Mouse (Mus musculus): ENCODE measurements around the gene Myo16.
A peak's percentile ranks its signal among the peaks of the same experiment; 100 is the strongest.

Gene Myo16

GRCm38 (mm10) chr8:10472371-10472770 is 318.7 kb downstream of the Myo16 start:
- DNase-seq (ENCODE audit: low read depth, low spot score) = no peak

DNA sequence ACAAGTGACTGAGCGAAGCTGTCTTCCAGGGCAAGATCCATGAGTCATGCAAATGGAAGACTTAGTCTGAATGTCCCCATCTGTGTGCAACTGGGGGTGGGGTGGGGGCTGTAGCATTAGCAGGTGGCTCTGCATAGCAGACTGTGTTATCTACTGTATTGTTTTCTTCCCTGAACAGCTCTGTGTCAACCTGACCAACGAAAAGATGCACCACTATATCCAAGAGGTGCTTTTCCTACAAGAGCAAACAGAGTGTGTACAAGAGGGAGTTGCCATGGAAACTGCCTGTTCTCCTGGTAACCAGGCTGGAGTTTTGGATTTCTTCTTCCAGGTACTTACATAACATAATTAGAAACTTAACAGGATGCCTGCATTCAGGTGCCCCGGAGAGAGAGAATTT is 320.7 kb downstream of the Myo16 start:
- DNase-seq (ENCODE audit: low read depth, low spot score) = no peak

GRCm38 (mm10) chr8:10479059-10479458 is 325.3 kb downstream of the Myo16 start:
- no peak for DNase-seq (ENCODE audit: low read depth, low spot score)

DNA sequence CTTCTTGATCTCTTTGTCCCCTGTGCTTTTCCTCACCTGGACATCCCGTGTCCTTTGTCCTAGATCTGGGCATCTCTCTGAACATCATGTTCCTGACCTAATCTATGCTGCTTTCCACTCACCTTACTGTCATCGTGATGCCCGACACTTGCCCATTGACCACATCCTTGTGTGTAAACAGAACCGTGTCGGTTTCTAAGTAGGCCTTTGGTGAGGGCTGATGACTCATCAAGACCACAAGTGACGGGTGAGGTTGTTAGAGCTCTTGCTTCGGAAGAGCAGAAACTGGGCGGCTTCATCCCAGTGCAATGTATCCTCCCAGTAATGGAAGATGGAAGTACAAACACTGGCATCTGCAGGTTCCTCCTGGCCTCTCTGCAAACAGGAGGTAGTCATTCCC is 327.1 kb downstream of the Myo16 start:
- DNase-seq (ENCODE audit: low read depth, low spot score) = no peak

DNA sequence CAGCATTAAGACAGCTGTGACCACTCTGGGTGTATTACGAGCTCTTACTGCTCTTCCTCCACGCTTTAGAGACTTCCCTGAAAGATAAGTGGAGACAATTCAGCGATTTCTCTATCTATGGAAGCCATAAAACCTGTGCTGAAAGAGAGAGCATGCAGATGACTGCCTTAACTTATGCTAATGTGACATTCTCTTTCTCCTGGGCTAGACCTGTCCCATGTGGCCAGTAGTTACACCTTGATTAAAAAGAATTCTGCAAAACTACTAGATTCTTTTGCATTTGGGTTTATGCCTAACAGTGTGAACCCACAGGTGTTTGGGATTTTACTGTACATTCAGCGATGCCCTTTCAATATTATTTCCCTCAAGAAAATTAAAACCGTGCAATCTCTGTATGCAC is 328.4 kb downstream of the Myo16 start:
- no peak for DNase-seq (ENCODE audit: low read depth, low spot score)

- no peak for DNase-seq (ENCODE audit: low read depth, low spot score)
Observed at GRCm38 (mm10) chr8:10482880-10483279, 329.2 kb downstream of the Myo16 start.

DNA sequence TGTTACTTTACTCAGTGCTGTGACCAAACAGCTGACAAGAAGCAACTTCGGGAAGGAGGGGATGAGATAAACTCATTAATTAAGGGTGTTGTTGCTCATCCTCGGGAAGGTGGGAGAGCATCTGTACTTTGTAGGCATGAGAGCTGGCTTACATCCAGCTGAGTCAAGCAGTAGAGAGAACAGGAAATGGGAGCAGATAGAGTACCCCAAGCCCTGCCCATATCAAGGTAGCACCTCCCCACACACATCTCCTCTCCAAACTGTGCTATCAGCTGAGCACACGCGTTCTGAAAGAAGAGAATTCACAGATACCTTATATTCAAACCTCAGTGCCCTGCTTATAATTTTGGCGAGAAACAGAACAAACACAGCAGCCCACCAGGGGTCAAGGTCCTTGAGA is 330.1 kb downstream of the Myo16 start:
- no peak for DNase-seq (ENCODE audit: low read depth, low spot score)

DNA sequence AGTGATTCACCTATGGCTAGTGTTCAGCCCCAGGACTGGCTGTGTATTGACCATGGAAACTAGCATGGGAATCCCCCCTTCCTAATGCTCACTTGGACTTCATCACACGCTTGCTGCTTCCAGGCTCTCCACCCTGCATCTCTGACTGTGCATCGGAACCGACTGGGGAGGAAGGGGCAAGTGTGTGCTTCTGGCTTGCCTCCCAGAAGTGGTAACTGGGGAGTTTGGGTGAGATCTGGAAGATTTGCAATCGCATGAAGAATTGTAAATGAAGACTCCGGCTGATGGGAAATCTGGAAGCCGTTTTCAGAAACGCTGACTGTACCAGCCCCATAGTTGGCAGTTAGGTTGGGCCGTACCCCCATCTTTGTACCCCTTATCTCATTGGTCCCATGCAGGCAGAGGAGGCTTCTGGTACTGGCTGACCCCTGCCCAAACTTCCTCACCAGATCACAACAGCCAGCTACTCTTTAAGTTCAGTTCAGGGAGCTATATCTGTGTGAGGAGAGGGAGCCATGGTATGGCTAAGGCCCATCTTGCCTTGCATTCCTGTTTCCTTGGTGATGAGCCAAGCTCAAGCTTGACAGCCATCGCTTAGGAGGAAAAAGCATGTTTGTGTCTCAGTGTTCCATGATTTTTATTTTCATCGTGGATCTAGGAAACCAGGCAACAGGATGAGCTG is 336.2 kb downstream of the Myo16 start:
- no peak for DNase-seq (ENCODE audit: low read depth, low spot score)

DNA sequence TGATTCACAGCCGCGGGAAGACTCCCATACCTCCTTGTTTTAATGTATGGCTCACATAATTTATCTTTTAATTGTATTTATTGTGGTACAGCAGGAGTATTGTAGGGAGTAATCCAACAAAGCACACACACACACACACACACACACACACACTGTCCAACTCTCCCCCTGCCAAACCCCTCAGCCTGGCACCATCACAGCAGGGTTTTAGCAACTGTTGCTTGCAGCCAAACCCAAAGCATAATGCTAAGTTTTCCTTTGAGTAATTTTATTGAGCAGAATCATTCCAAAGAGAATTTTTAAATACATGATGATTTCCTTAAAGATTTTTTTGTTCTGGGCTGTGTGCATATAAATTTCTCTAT is 336.7 kb downstream of the Myo16 start:
- no peak for DNase-seq (ENCODE audit: low read depth, low spot score)

GRCm38 (mm10) chr8:10490874-10491273 is 337.2 kb downstream of the Myo16 start:
- no peak for DNase-seq (ENCODE audit: low read depth, low spot score)

DNA sequence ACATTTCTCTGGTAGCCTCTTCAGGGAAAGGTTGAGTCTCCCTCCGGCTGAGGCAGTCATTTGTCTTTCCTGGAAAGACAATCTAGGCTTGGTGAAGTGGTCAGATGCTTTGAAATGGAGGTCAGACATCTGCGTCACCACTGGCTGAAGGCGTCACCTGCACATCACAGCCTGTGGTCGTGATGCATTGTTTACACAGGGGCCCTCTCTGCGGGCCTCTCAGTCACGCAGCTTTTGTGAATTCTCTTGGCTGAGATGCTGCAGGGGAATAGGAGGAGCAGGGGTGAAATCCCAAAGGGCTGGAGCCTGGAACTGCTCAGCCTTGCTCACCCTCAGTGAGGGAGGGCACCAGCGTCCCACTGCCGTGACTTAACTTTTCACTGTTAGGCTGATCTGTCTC is 346.1 kb downstream of the Myo16 start:
- DNase-seq (ENCODE audit: low read depth, low spot score) = no peak

- no peak for DNase-seq (ENCODE audit: low read depth, low spot score)
Observed at GRCm38 (mm10) chr8:10500465-10500864, 346.8 kb downstream of the Myo16 start.

DNA sequence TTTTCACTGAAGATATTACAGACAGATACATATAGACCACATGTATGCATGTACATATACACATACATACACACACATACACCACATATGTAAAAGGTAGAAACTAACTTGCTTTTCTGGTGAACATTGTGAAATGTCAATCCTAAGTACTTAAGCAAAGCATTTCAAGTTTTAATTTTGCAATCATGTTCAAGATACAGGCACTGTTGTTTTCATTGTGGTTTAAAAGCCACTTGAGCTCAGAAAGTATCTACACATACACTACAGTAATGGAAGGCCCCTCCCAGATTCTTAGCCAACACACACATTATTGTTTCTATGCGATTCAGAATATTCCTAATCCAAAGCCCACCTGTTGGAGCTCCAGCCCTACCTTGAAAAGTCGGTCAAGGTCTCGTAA is 348.0 kb downstream of the Myo16 start:
- DNase-seq (ENCODE audit: low read depth, low spot score) = no peak

DNA sequence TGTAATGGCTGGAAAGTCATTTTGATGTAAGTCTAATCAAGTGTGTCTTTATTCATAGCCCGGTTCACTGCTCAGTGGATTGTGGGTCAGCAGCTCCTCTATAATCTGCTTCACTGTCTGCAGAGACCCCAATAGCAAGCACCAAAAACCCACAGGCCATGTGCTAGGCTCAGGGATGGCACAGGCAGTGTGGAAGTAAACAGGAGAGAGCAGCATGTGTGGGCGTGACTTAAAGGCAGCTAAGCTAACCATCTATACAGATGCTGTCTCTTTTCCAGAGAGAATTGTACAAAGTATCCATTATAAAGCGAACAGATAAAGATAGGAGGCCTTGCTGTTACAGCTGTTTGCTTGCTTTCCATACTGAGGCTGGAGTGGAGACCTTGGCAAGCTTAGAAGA is 358.4 kb downstream of the Myo16 start:
- DNase-seq (ENCODE audit: low read depth, low spot score) = no peak

DNA sequence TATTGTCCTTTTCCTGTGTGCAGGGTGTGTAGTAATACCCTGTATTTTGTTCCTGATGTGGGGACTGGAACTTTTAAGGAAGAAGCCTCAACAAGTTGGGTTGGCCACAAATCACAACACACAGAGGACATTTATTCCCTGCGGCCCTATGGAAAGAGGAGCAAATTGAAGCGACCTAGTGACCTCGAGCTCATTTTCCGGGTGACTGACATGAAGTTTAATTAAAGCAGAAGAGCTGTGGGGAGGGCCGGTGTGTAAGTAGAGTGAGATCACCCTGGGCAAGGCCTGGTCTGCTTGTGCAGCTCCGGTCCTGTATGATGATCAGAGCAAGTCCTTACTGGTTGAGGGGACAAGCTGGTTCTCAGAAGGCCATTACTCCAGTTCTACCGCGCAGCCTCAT is 363.7 kb downstream of the Myo16 start:
- DNase-seq (ENCODE audit: low read depth, low spot score) = no peak

GRCm38 (mm10) chr8:10519276-10519675 is 365.6 kb downstream of the Myo16 start:
- DNase-seq (ENCODE audit: low read depth, low spot score) = no peak

DNA sequence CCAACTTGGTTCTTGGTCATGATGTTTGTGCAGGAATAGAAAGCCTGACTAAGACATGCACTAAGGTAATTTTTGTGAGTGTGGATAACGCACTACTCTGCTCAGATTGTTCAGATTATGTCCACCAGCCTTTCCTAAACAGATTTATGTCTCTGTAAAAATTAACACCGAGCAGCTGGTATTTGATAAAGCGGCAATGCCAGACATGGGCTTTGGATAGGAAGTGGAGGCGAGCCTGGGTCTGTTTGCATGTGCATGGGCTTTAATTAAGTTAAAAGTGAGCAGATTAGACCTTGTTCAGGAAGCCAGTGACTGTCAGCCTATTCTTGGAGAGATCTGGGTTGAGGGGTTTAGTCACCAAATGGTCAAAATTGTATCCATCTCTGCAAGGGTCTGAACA is 367.8 kb downstream of the Myo16 start:
- DNase-seq (ENCODE audit: low read depth, low spot score) = no peak

DNA sequence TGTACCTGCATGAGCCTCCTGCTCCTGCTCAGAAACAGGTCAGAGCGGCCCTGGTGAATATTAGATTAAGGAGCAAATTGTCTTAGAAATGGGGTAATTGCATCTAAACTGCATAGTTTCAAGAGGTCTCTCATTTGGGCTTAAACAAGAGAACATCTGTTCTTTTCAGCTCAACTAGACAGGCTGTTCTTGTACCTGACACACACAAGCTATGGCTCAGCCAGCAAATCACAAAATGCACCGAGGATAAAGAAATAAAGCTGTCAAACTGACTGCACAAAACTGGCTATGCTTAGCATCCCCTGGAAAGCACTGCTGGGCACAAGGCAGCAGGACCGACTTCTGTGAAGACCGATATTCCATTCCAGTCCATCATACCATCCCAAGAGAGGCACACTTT is 372.0 kb downstream of the Myo16 start:
- DNase-seq (ENCODE audit: low read depth, low spot score) = no peak

GRCm38 (mm10) chr8:10526616-10527015 is 372.9 kb downstream of the Myo16 start:
- peak; percentile 12 for DNase-seq (ENCODE audit: low read depth, low spot score)

DNA sequence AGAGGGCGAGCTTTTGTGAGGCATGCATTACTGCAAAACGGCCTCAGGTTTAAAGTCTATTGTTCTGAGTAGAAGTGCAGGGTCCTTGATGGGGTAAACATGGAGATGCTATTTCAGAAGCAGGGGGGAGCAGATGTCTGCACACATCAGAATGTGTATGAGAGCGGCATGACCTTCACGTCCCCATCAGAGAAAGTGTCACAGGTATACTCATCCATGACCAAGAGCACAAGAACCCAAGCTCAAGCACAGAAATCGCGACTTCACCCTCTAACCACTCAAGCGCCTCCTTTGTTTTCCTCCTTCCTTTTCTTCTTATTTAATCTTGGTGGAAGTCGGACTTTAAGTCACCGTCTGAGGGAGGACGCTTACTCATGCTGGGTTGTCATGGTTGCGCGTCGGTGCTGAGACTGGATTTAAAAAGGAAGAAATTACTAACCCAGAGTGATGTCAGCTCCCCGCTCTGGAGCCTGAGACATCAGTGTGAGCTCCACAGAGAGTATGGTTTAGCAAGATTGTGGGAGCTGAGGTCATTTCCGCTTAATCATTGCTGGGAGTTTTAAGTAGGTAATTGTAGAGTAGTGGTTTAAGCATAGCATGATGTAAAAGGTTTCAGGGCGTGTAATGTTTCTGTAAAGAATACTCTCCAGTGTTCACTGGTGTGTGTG is 381.0 kb downstream of the Myo16 start:
- peak; percentile 21 for DNase-seq (ENCODE audit: low read depth, low spot score)

GRCm38 (mm10) chr8:10538319-10538718 is 384.6 kb downstream of the Myo16 start:
- DNase-seq (ENCODE audit: low read depth, low spot score) = no peak

DNA sequence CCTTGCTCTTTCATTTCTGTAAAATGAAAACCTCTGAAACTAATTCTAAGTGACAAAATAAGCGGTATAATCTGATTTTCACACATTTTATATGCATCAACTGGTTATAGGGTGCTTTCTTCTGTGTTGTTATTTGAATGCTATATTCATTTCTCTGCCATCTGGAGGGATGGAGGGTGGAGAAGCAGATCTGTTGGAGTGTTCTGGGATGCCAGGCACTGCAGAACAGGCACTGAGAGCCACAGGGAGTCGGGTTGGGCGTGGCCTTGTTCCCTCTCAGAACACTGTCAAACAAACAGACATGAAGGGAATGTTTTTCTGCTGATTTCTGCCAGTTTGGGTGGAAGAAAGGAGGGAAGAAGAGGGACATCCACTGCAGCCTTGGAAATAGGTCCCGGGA is 386.0 kb downstream of the Myo16 start:
- DNase-seq (ENCODE audit: low read depth, low spot score) = no peak

GRCm38 (mm10) chr8:10545890-10546289 is 392.2 kb downstream of the Myo16 start:
- DNase-seq (ENCODE audit: low read depth, low spot score) = no peak

- no peak for DNase-seq (ENCODE audit: low read depth, low spot score)
Observed at GRCm38 (mm10) chr8:10546519-10546918, 392.8 kb downstream of the Myo16 start.
